Mouse (Mus musculus) effector memory CD4-positive, alpha-beta T cell, adult 5 months (primary cell): ENCODE measurements around the gene Arid1a. TPM values are rescaled to one million over a fixed set of nuclear protein-coding genes. Genes with fewer than 3 reads are reported as not detected.

Source experiments
- polyA plus RNA-seq: library from polyadenylated mRNA; unstranded; fragments of 100-300 nt; shearing (Covaris generic); gene quantifications from one replicate; pipeline ENCODE4 v1.2.1, GENCODE M21; 2017

Arid1a gene
- polyA plus RNA-seq: 40.6 TPM

GRCm38 (mm10) chr4:133756514-133757268, at the start of gene Arid1a:
Arid1a (minus strand) TSS chr4:133756769.

GRCm38 (mm10) chr4:133671881-133672844, 84.4 kb downstream of the Arid1a start, which contains the start of gene Pigv:
Pigv (minus strand) TSS chr4:133672647.

GRCm38 (mm10) chr4:133649989-133650699, 106.4 kb downstream of the Arid1a start, which contains the start of gene Zdhhc18:
Zdhhc18 (minus strand) TSS chr4:133650154.

Other genes with a start within 250 kb of the Arid1a start
- gene Kdf1, start 237.8 kb downstream of the Arid1a start, polyA plus RNA-seq: not detected
- gene Nudc, start 210.8 kb downstream of the Arid1a start, polyA plus RNA-seq: 107 TPM
- gene Nr0b2, start 203.4 kb downstream of the Arid1a start, polyA plus RNA-seq: not detected
- 15.4 TPM for gene Gpatch3, start 182.0 kb downstream of the Arid1a start, polyA plus RNA-seq
- gene Gpn2, start 172.4 kb downstream of the Arid1a start, polyA plus RNA-seq: 8.4 TPM
- gene Sfn, start 154.6 kb downstream of the Arid1a start, polyA plus RNA-seq: 26.5 TPM
- gene Zdhhc18, start 106.6 kb downstream of the Arid1a start, polyA plus RNA-seq: 277 TPM
- 15.3 TPM for gene Pigv, start 84.1 kb downstream of the Arid1a start, polyA plus RNA-seq
- gene Rps6ka1, start 131.0 kb upstream of the Arid1a start, polyA plus RNA-seq: 83.7 TPM
- 247 TPM for gene Hmgn2, start 211.9 kb upstream of the Arid1a start, polyA plus RNA-seq
- gene Dhdds, start 244.1 kb upstream of the Arid1a start, polyA plus RNA-seq: 21.5 TPM